Mouse (Mus musculus): ENCODE results near the gene Prkch. TPM values are rescaled to one million over a fixed set of nuclear protein-coding genes. Genes with fewer than 3 reads are reported as not detected.
A peak's percentile ranks its signal among the peaks of the same experiment; 100 is the strongest.

Gene Prkch
- polyA plus RNA-seq, 1 experiment from 2014 or later = 6.4 TPM

DNA sequence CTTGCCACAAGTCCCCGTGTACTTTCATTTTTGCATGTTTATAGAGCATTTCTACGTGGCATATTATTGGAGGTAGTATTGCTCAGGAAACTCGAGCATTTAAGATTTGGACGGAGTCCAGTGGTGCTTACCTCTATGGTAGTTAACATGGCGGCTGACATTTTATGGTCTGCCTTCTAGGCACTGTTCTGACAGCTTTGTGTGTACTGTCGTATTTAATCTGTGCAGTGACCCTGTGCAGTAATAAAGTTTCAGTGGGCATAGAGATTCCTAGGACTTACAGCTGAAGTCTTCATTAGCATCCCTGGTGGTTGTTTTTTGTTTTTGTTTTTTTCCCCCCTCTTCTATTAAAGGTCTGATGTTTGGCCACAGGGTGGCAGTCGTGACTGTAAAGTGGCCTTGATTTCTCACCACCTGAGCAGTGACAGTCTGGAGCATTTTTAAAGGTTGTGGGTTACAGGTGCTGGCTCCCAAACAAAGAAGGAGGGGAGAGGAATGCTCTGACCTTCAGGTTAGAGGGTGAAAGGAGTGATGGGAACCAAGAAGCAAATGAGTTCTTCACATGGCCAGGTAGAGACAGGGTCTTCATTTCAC, 120.6 kb downstream of the Prkch start:
- 44% methylated on average over 7 of the region's 7 CpGs for WGBS
- Histone ChIP-seq H3K4me1 (ENCODE audit: control insufficient read depth, insufficient read depth, low read depth, low read length) (peaks cover 5% of the 10 kb centered on the region; the same call in 1 of the 2 replicates), H3K9me3 (ENCODE audit: control insufficient read depth, low read length) (no peaks in the 10 kb centered on the region), H3K27me3 (replicated peaks; ENCODE audit: control insufficient read depth, insufficient read depth, low read length) (no peaks in the 10 kb centered on the region), H3K36me3 (ENCODE audit: control insufficient read depth, insufficient read depth, low read length) (no peaks in the 10 kb centered on the region), H3K4me2 (ENCODE audit: low read length) (no peak overlapping the region), H3K9ac (ENCODE audit: low read depth, low read length) (no peak overlapping the region), H3K27ac (ENCODE audit: low read depth, low read length) (no peak overlapping the region), H3K4me3 (ENCODE audit: low read length) (no peak overlapping the region)
- ATAC-seq = peak; percentile 63

DNA sequence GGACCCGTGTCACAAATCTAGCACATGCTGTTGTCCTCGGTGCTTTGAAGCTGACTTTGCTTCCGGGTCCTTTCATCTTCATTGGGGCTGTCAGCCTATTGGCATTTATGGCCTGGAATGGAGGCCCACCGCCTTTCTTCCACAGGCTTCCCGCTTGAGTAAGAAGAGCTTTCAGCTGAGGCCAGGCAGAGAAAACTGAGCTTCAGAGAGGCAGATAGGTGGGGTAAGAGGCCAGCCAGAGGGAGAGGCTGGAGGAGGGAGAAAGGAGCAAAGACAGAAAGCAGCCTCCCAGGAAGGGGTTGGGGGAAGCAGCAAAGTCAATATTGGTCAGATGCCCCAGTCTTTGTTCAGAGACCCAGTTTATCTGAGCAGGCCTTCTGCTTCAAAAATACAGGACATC, 123.9 kb downstream of the Prkch start:
- Histone ChIP-seq H3K4me3 (ENCODE audit: low read length) (no peak overlapping the region), H3K27me3 (replicated peaks; ENCODE audit: control insufficient read depth, insufficient read depth, low read length) (no peaks in the 10 kb centered on the region), H3K27ac (ENCODE audit: low read depth, low read length) (no peak overlapping the region), H3K36me3 (ENCODE audit: control insufficient read depth, insufficient read depth, low read length) (no peaks in the 10 kb centered on the region), H3K4me2 (ENCODE audit: low read length) (no peak overlapping the region), H3K4me1 (ENCODE audit: control insufficient read depth, insufficient read depth, low read depth, low read length) (peaks cover 2% of the 10 kb centered on the region; the same call in 1 of the 2 replicates), H3K9ac (ENCODE audit: low read depth, low read length) (0 out of 2 replicates have a peak overlapping the region, but pooled peaks have one; percentile 23), H3K9me3 (ENCODE audit: control insufficient read depth, low read length) (no peaks in the 10 kb centered on the region)
- ATAC-seq = no peak; the same call in 1 of the 2 replicates
- 34% methylated on average over 5 of the region's 5 CpGs for WGBS

DNA sequence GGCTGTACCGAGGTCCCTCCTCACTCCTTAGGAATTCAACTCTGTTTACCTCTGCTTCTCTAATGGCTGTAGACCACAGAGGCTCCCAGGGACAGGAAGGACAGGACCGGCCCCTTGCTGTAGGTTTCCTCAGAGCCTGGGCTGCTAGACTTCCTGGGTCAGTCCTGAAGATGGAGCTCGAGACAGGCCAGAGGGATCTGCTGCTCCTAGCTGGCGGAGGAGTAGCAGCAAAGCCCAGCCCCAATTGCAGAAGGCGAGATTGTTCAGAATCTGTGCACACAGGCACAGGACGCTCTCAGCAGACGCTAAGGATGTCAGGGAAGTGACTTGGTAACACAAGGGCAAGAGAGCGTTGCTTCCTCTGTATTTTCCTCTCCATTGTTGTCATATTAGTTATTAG, 124.3 kb downstream of the Prkch start:
- 30% methylated on average over 8 of the region's 8 CpGs for WGBS
- no peak overlapping the region for H3K4me2 ChIP-seq (ENCODE audit: low read length)
- no peaks in the 10 kb centered on the region for H3K9me3 ChIP-seq (ENCODE audit: control insufficient read depth, low read length)
- H3K9ac ChIP-seq (ENCODE audit: low read depth, low read length) = peak overlapping the region; percentile 23; the same call in 1 of the 2 replicates
- H3K36me3 ChIP-seq (ENCODE audit: control insufficient read depth, insufficient read depth, low read length) = no peaks in the 10 kb centered on the region
- no peak overlapping the region for H3K27ac ChIP-seq (ENCODE audit: low read depth, low read length)
- H3K27me3 ChIP-seq (replicated peaks; ENCODE audit: control insufficient read depth, insufficient read depth, low read length) = no peaks in the 10 kb centered on the region
- ATAC-seq = peak; percentile 89
- H3K4me1 ChIP-seq (ENCODE audit: control insufficient read depth, insufficient read depth, low read depth, low read length) = peaks cover 2% of the 10 kb centered on the region; the same call in 1 of the 2 replicates
- no peak overlapping the region for H3K4me3 ChIP-seq (ENCODE audit: low read length)

DNA sequence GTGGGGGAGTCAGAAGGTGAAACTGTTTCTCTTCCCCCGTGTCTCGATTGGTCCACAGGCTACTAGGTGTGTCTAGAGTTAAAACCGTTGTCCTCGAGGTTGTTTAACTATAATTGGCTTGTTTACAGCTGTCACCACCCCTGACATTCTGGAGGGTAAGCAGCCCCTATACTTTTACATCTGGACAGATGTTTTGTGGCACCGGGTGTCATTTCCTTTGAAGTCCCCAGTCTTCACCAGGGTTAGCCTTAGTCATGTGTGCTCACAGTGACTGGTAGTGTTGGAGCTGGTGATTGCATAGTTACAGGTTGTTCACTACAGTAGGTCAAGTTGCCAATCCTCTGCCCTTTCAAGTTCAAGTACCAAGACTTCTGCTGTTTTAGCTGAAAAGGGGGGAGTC, 126.2 kb downstream of the Prkch start:
- H3K27me3 ChIP-seq (replicated peaks; ENCODE audit: control insufficient read depth, insufficient read depth, low read length) = no peaks in the 10 kb centered on the region
- ATAC-seq = no peak
- H3K27ac ChIP-seq (ENCODE audit: low read depth, low read length) = no peak overlapping the region
- 92% methylated on average over 5 of the region's 5 CpGs for WGBS
- no peak overlapping the region for H3K9ac ChIP-seq (ENCODE audit: low read depth, low read length)
- no peaks in the 10 kb centered on the region for H3K9me3 ChIP-seq (ENCODE audit: control insufficient read depth, low read length)
- H3K4me2 ChIP-seq (ENCODE audit: low read length) = no peak overlapping the region
- no peak overlapping the region for H3K4me3 ChIP-seq (ENCODE audit: low read length)
- no peaks in the 10 kb centered on the region for H3K36me3 ChIP-seq (ENCODE audit: control insufficient read depth, insufficient read depth, low read length)
- H3K4me1 ChIP-seq (ENCODE audit: control insufficient read depth, insufficient read depth, low read depth, low read length) = peaks cover 2% of the 10 kb centered on the region; the same call in 1 of the 2 replicates

DNA sequence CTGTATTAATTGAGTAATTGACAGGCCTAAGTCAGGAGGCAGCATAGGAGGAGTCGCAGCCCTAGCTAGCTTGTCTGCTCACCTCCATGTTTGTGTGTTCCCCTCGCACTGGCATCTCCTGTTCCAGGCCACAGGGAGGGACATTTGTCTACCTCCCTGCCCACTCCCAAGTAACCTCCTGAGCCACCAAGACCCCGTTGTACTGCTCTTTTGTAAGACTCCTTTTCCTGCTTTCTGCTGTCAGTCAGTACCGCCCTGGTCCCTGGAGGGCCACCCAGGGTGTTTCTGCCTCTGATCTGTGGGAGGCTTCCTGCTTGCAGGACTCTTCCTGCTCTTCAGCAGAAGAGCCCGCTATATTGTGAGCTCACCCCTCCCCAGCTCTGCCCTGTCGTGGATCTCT, 127.5 kb downstream of the Prkch start:
- Histone ChIP-seq H3K27ac (ENCODE audit: low read depth, low read length) (no peak overlapping the region), H3K27me3 (replicated peaks; ENCODE audit: control insufficient read depth, insufficient read depth, low read length) (no peaks in the 10 kb centered on the region), H3K4me2 (ENCODE audit: low read length) (no peak overlapping the region), H3K36me3 (ENCODE audit: control insufficient read depth, insufficient read depth, low read length) (no peaks in the 10 kb centered on the region), H3K4me1 (ENCODE audit: control insufficient read depth, insufficient read depth, low read depth, low read length) (peaks cover 2% of the 10 kb centered on the region; the same call in 1 of the 2 replicates), H3K9ac (ENCODE audit: low read depth, low read length) (no peak overlapping the region), H3K9me3 (ENCODE audit: control insufficient read depth, low read length) (no peaks in the 10 kb centered on the region), H3K4me3 (ENCODE audit: low read length) (no peak overlapping the region)
- ATAC-seq = no peak
- 41% methylated on average over 6 of the region's 6 CpGs for WGBS

DNA sequence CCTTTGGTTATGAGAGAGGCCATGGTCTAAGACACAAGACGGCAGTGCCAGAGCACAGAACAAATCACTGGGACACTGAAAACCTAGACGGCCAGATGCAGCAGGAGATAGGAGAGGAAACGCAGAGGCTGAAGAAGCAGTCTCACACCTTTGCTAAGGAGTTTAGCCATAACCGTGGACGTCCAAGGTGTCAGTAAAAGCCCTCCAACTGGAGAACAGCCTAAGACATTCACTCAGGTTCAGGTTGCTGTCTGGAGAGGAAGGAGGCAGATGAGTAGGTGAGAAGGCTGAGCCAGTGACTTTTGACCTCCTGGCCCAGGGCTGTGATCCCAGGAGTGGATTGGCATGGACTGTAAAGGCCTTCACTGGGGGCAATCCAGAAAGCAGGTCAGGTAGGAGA, 130.0 kb downstream of the Prkch start:
- no peak for ATAC-seq
- no peak overlapping the region for H3K4me2 ChIP-seq (ENCODE audit: low read length)
- H3K4me3 ChIP-seq (ENCODE audit: low read length) = no peak overlapping the region
- no peak overlapping the region for H3K27ac ChIP-seq (ENCODE audit: low read depth, low read length)
- no peak overlapping the region for H3K9ac ChIP-seq (ENCODE audit: low read depth, low read length)
- no peaks in the 10 kb centered on the region for H3K4me1 ChIP-seq (ENCODE audit: control insufficient read depth, insufficient read depth, low read depth, low read length)
- H3K9me3 ChIP-seq (ENCODE audit: control insufficient read depth, low read length) = no peaks in the 10 kb centered on the region
- no peaks in the 10 kb centered on the region for H3K36me3 ChIP-seq (ENCODE audit: control insufficient read depth, insufficient read depth, low read length)
- WGBS = 93% methylated on average over 5 of the region's 5 CpGs
- H3K27me3 ChIP-seq (replicated peaks; ENCODE audit: control insufficient read depth, insufficient read depth, low read length) = no peaks in the 10 kb centered on the region

DNA sequence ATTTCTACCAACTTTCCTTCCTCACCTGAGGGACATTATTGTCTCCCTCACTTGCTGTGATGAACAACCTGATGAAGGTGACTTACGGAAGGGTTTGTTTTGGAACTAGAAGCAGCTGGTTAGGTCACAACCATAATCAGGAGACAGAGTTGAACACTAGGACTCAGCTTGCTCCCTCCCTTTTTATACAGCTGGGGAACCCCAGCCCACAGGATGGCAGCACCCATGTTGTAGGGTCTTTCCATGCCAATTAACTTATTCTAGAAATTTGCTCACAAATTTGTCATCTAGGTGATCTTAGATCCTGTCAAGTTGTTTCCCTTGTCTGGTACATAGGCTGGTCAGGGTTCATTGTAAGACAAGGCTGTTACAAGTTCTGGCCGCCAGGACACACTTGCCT, 130.7 kb downstream of the Prkch start:
- Histone ChIP-seq H3K4me3 (ENCODE audit: low read length) (no peak overlapping the region), H3K4me2 (ENCODE audit: low read length) (no peak overlapping the region), H3K36me3 (ENCODE audit: control insufficient read depth, insufficient read depth, low read length) (no peaks in the 10 kb centered on the region), H3K4me1 (ENCODE audit: control insufficient read depth, insufficient read depth, low read depth, low read length) (no peaks in the 10 kb centered on the region), H3K9me3 (ENCODE audit: control insufficient read depth, low read length) (no peaks in the 10 kb centered on the region), H3K9ac (ENCODE audit: low read depth, low read length) (no peak overlapping the region), H3K27ac (ENCODE audit: low read depth, low read length) (no peak overlapping the region), H3K27me3 (replicated peaks; ENCODE audit: control insufficient read depth, insufficient read depth, low read length) (no peaks in the 10 kb centered on the region)
- WGBS = 93% methylated on average over 2 of the region's 2 CpGs
- ATAC-seq = no peak

DNA sequence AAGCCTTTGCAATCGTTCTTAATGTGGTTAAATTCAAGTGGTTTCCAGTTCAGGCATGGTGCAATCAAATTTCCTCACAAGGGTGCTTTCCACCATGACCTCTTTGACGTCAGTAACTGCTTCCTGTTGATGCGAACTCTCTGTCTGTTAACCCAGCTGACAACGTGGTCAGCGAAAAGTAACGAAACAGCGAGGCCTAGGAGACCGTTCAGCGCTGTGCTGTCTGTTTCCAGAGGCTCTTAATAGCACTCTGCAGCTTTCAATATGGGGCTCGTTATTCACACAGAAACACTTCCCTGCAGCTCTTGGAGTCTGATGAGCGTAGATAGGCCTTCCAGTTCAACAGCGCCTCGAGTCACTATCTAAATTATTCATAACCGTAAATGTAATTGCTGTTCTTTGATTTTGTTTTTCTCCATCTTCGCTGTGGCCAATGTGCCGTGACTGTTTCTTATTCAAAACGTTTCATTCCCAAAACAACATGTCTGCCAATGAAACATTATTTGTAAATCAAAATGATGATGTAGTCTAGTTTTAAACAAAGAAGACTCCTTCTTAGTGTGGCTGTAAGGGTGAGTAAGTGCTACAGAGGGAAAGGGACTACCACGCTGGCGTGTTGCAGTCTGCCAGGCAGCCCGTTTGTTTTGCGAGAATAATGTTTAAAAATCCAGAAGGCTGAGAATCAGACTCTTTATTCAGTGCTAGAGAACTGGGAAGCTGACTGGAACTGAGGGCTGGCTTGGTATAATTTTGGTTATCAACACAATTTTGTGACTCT, 131.5 kb downstream of the Prkch start:
- H3K9ac ChIP-seq (ENCODE audit: low read depth, low read length) = no peak overlapping the region
- no peak overlapping the region for H3K4me3 ChIP-seq (ENCODE audit: low read length)
- no peaks in the 10 kb centered on the region for H3K9me3 ChIP-seq (ENCODE audit: control insufficient read depth, low read length)
- no peaks in the 10 kb centered on the region for H3K36me3 ChIP-seq (ENCODE audit: control insufficient read depth, insufficient read depth, low read length)
- H3K4me2 ChIP-seq (ENCODE audit: low read length) = no peak overlapping the region
- no peaks in the 10 kb centered on the region for H3K4me1 ChIP-seq (ENCODE audit: control insufficient read depth, insufficient read depth, low read depth, low read length)
- H3K27ac ChIP-seq (ENCODE audit: low read depth, low read length) = no peak overlapping the region
- no peak; the same call in 1 of the 2 replicates for ATAC-seq
- H3K27me3 ChIP-seq (replicated peaks; ENCODE audit: control insufficient read depth, insufficient read depth, low read length) = no peaks in the 10 kb centered on the region
- WGBS = 57% methylated on average over 21 of the region's 21 CpGs

DNA sequence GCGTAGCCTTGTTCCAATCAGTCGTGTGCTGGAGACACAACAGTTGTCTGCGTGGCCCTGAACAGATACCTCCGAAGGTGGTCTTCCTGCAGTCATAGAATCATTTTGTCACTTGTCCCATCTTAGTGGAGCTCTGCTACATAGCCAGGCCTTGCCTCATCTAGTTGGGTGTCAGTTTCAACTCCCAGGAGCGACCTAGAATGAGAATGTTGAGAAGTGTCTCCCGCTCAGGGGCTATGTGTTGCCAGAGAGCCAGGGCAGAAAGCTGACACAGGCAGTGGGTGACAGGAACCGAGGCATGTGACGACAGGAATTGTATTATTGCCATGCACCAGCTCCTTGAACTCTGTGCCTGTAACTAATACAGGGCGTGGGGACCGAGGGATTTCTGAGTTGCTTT, 133.4 kb downstream of the Prkch start:
- no peak overlapping the region for H3K9ac ChIP-seq (ENCODE audit: low read depth, low read length)
- H3K27ac ChIP-seq (ENCODE audit: low read depth, low read length) = no peak overlapping the region
- no peaks in the 10 kb centered on the region for H3K4me1 ChIP-seq (ENCODE audit: control insufficient read depth, insufficient read depth, low read depth, low read length)
- WGBS = 86% methylated on average over 10 of the region's 10 CpGs
- H3K36me3 ChIP-seq (ENCODE audit: control insufficient read depth, insufficient read depth, low read length) = no peaks in the 10 kb centered on the region
- H3K4me2 ChIP-seq (ENCODE audit: low read length) = no peak overlapping the region
- no peaks in the 10 kb centered on the region for H3K27me3 ChIP-seq (replicated peaks; ENCODE audit: control insufficient read depth, insufficient read depth, low read length)
- ATAC-seq = no peak
- H3K4me3 ChIP-seq (ENCODE audit: low read length) = no peak overlapping the region
- no peaks in the 10 kb centered on the region for H3K9me3 ChIP-seq (ENCODE audit: control insufficient read depth, low read length)

Measured in hindbrain, embryonic 16.5 days (tissue).